Mouse (Mus musculus): Measurements from ENCODE around the gene Zfp454. TPM values are rescaled to one million over a fixed set of nuclear protein-coding genes. Genes with fewer than 3 reads are reported as not detected.

Gene Zfp454
- polyA plus RNA-seq (2012; rRNA removed), result not detected in 2 replicates

DNA sequence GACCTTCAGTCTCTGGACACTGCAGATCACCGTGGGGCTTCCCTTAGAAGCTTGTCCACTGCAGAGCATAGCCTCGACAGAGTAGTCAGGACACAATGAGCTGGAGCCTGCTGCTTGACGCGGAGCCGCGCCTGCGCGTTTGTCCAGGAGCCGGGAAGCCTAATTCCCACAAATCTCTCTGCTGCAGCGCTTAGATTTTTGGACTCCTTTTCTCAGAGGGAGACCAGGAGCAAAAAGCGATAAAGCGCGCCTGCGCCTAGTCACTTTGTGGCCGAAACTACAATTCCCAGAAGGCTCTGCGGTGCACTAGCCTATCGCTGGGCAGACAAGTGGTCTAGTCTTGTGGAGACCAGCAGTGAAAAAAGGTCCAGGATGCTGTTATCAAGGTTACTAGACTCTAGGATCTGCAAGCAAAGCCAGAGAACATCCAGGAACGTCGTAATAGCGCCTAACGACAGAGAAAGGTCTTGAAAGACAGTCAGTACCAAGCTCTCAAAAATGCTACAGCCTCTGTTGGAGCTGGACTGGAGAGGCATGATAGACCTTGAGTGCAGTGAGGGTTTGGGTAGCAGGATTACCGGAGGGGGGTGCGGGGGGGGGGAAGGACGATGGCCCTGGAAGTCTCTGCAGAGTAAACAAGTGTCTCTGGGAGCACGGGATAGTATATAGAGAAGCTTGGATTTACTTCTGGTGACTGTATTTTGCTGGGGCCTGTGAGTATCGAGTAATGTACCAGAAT is at the start of gene Zfp454:
Zfp454 (minus strand) TSS at position 262 of the 739 bp plus-strand sequence.
- DNase-seq, result peak; percentile 11
- TF ChIP-seq CTCF (IDR thresholded peaks at IDR 0.05; ENCODE audit: borderline replicate concordance, control insufficient read depth, extremely low read depth, insufficient read depth, low read length, poor library complexity) (no peak), POLR2A (IDR thresholded peaks at IDR 0.05; ENCODE audit: control insufficient read depth, extremely low read depth, insufficient read depth, low read length, poor library complexity) (no peak)
- Histone ChIP-seq H3K36me3 (ENCODE audit: control insufficient read depth, insufficient read depth, low read length) (no peaks in the 10 kb centered on the region), H3K4me1 (replicated peaks; ENCODE audit: control insufficient read depth, insufficient read depth, low read length) (no peaks in the 10 kb centered on the region), H3K4me3 (ENCODE audit: control insufficient read depth, insufficient read depth, low read length) (no peak within 1 kb of the TSS), H3K27ac (ENCODE audit: control insufficient read depth, insufficient read depth, low read length) (no peak within 1 kb of the TSS), H3K27me3 (ENCODE audit: control insufficient read depth, insufficient read depth, low read length) (no peaks in the 10 kb centered on the region)
- WGBS, result 16% methylated on average over 26 of the region's 26 CpGs

- Histone ChIP-seq H3K4me3 (ENCODE audit: control insufficient read depth, insufficient read depth, low read length) (no peak overlapping the region), H3K27ac (ENCODE audit: control insufficient read depth, insufficient read depth, low read length) (no peak overlapping the region), H3K36me3 (ENCODE audit: control insufficient read depth, insufficient read depth, low read length) (no peaks in the 10 kb centered on the region), H3K27me3 (ENCODE audit: control insufficient read depth, insufficient read depth, low read length) (peaks cover 8% of the 10 kb centered on the region; the same call in 1 of the 2 replicates), H3K4me1 (replicated peaks; ENCODE audit: control insufficient read depth, insufficient read depth, low read length) (peaks cover 10% of the 10 kb centered on the region; the same call in 1 of the 2 replicates)
- DNase-seq, result no peak
- TF ChIP-seq CTCF (IDR thresholded peaks at IDR 0.05; ENCODE audit: borderline replicate concordance, control insufficient read depth, extremely low read depth, insufficient read depth, low read length, poor library complexity) (no peak), POLR2A (IDR thresholded peaks at IDR 0.05; ENCODE audit: control insufficient read depth, extremely low read depth, insufficient read depth, low read length, poor library complexity) (no peak)
- 75% methylated on average over 1 of the region's 1 CpGs for WGBS
Observed at GRCm38 (mm10) chr11:50932040-50932439, 44.6 kb upstream of the Zfp454 start.

DNA sequence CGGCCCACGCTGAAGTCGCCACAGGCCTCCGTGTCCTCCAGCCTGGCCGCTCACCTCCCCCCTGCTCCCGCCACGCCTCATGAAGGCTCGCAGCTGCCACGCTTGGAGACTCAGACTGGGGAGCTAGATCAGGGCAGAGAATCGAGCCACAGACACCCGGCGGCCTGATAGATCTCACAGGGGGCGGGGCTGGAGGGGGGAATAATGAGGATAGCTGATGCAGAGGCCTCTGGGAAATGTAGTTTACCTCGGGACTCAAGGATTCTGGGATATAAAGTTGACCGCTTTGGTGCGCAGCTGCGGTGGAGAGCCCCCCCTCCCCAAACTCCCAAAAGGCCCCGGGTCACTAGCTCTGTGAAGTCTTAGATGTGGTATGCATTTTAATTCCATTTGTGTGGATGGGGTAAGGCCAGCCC is 44.0 kb upstream of the Zfp454 start, which contains the start of gene Zfp354b:
Zfp354b (minus strand) TSS at position 183 of the 416 bp plus-strand sequence.
- Histone ChIP-seq H3K27me3 (ENCODE audit: control insufficient read depth, insufficient read depth, low read length) (peaks cover 8% of the 10 kb centered on the region; the same call in 1 of the 2 replicates), H3K4me3 (ENCODE audit: control insufficient read depth, insufficient read depth, low read length) (peak within 1 kb of the TSS; percentile 40), H3K4me1 (replicated peaks; ENCODE audit: control insufficient read depth, insufficient read depth, low read length) (peaks cover 10% of the 10 kb centered on the region; the same call in 1 of the 2 replicates), H3K36me3 (ENCODE audit: control insufficient read depth, insufficient read depth, low read length) (no peaks in the 10 kb centered on the region), H3K27ac (ENCODE audit: control insufficient read depth, insufficient read depth, low read length) (no peak within 1 kb of the TSS)
- WGBS, result 1% methylated on average over 18 of the region's 18 CpGs
- TF ChIP-seq POLR2A (IDR thresholded peaks at IDR 0.05; ENCODE audit: control insufficient read depth, extremely low read depth, insufficient read depth, low read length, poor library complexity) (no peak), CTCF (IDR thresholded peaks at IDR 0.05; ENCODE audit: borderline replicate concordance, control insufficient read depth, extremely low read depth, insufficient read depth, low read length, poor library complexity) (no peak)
- peak; percentile 27 for DNase-seq

DNA sequence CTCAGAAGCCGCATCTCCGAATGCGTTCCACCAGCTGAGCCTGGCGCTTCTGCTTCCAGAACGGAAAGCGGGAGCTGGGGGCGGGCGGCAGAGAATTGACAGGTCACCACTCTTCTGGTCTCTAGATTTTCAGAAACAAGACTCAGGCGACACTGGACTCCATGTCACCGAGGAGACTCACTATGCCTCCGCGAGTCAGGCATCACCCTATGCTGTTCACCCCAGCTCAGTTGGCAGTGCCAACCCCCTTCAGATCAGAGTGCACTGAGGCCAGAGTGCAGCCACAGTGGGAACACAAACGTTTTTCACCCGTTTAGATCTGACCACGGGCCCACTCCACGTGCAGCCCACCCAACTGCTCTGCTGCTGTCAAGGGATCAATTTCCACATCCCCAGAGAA is 43.6 kb upstream of the Zfp454 start:
- Histone ChIP-seq H3K36me3 (ENCODE audit: control insufficient read depth, insufficient read depth, low read length) (no peaks in the 10 kb centered on the region), H3K27me3 (ENCODE audit: control insufficient read depth, insufficient read depth, low read length) (peaks cover 8% of the 10 kb centered on the region; the same call in 1 of the 2 replicates), H3K4me3 (ENCODE audit: control insufficient read depth, insufficient read depth, low read length) (peak overlapping the region; percentile 40), H3K27ac (ENCODE audit: control insufficient read depth, insufficient read depth, low read length) (no peak overlapping the region), H3K4me1 (replicated peaks; ENCODE audit: control insufficient read depth, insufficient read depth, low read length) (peaks cover 10% of the 10 kb centered on the region; the same call in 1 of the 2 replicates)
- WGBS, result 5% methylated on average over 16 of the region's 16 CpGs
- DNase-seq, result no peak
- TF ChIP-seq CTCF (IDR thresholded peaks at IDR 0.05; ENCODE audit: borderline replicate concordance, control insufficient read depth, extremely low read depth, insufficient read depth, low read length, poor library complexity), result no peak
- TF ChIP-seq POLR2A (IDR thresholded peaks at IDR 0.05; ENCODE audit: control insufficient read depth, extremely low read depth, insufficient read depth, low read length, poor library complexity), result no peak

DNA sequence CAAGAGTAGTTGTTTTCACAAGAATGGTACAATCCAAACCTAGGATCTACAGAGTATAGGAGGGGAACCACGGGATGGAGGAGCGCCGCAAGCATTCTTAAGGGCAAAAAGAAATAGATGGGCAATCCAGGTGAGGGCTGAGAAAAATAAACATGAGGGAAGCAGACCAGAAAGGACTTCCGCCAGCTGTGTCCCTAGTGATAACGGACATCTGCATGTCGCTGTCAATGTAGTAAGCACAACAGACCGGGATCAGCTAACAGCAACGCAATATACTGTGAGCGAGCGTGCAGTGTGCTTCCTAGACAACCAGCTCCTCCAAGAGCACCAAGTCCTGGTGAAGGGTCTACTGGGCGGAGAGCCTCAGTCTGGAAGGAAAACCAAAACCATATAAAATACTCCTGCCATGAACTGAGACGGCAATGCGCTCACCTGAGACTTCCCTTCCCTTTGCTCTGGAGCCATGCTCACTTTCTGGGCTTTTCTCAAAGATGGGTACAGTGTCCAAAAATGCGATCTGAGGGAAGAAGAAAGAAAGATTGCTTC is 43.1 kb upstream of the Zfp454 start:
- peaks cover 8% of the 10 kb centered on the region; the same call in 1 of the 2 replicates for H3K27me3 ChIP-seq (ENCODE audit: control insufficient read depth, insufficient read depth, low read length)
- peak overlapping the region; percentile 40; the same call in 1 of the 2 replicates for H3K4me3 ChIP-seq (ENCODE audit: control insufficient read depth, insufficient read depth, low read length)
- peaks cover 10% of the 10 kb centered on the region; the same call in 1 of the 2 replicates for H3K4me1 ChIP-seq (replicated peaks; ENCODE audit: control insufficient read depth, insufficient read depth, low read length)
- 22% methylated on average over 14 of the region's 14 CpGs for WGBS
- TF ChIP-seq CTCF (IDR thresholded peaks at IDR 0.05; ENCODE audit: borderline replicate concordance, control insufficient read depth, extremely low read depth, insufficient read depth, low read length, poor library complexity) (no peak), POLR2A (IDR thresholded peaks at IDR 0.05; ENCODE audit: control insufficient read depth, extremely low read depth, insufficient read depth, low read length, poor library complexity) (no peak)
- H3K36me3 ChIP-seq (ENCODE audit: control insufficient read depth, insufficient read depth, low read length), result no peaks in the 10 kb centered on the region
- no peak overlapping the region for H3K27ac ChIP-seq (ENCODE audit: control insufficient read depth, insufficient read depth, low read length)
- no peak for DNase-seq

- H3K27ac ChIP-seq (ENCODE audit: control insufficient read depth, insufficient read depth, low read length), result no peak within 1 kb of the TSS
- H3K36me3 ChIP-seq (ENCODE audit: control insufficient read depth, insufficient read depth, low read length), result no peaks in the 10 kb centered on the region
- WGBS, result under 1% methylated on average over 47 of the region's 47 CpGs
- TF ChIP-seq CTCF (IDR thresholded peaks at IDR 0.05; ENCODE audit: borderline replicate concordance, control insufficient read depth, extremely low read depth, insufficient read depth, low read length, poor library complexity) (peak; percentile 45; the same call in 1 of the 2 replicates), POLR2A (IDR thresholded peaks at IDR 0.05; ENCODE audit: control insufficient read depth, extremely low read depth, insufficient read depth, low read length, poor library complexity) (no peak)
- no peaks in the 10 kb centered on the region; the same call in 1 of the 2 replicates for H3K4me1 ChIP-seq (replicated peaks; ENCODE audit: control insufficient read depth, insufficient read depth, low read length)
- peak within 1 kb of the TSS; percentile 94 for H3K4me3 ChIP-seq (ENCODE audit: control insufficient read depth, insufficient read depth, low read length)
- DNase-seq, result peak; percentile 88
- H3K27me3 ChIP-seq (ENCODE audit: control insufficient read depth, insufficient read depth, low read length), result no peaks in the 10 kb centered on the region
Observed at GRCm38 (mm10) chr11:50915671-50916320, 28.3 kb upstream of the Zfp454 start, which contains the start of gene Zfp2. TSS of gene Zfp2 (minus strand) at chr11:50916165.

Data from thymus, adult 2 months (tissue).